Mouse (Mus musculus): ENCODE data around the gene Aars2.

DNA sequence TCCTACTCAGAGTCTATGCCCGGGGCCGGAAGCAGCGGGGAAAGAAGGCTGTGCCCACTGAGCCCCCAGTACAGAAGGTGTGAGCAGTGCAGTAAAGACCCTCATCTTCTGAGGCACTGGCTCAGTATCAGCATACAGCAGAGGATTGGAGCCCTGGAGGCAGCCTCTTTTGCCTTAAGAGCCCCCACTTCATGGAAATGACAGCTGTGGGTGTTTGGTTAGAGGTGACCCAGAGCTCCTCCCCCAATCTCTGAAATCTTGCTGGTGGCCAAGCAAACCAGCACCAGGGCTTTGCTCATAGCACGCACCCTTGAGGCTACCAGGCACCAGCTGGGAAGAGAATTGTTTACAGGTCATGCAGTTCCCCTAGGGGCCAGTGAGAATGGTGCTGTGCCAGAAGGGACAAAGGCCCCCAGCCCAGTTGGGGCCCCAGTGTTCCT lies 60.5 kb downstream of the Aars2 start:
- TF ChIP-seq CTCF (IDR thresholded peaks at IDR 0.05; ENCODE audit: insufficient read depth, low read depth, low read length) (no peak), POLR2A (IDR thresholded peaks at IDR 0.05; ENCODE audit: insufficient read depth, low read depth, low read length) (no peak)
